Mouse (Mus musculus): Measurements from ENCODE around the gene Hdac10. TPM values are rescaled to one million over a fixed set of nuclear protein-coding genes. Genes with fewer than 3 reads are reported as not detected.
A peak's percentile ranks its signal among the peaks of the same experiment; 100 is the strongest.

The Hdac10 gene
- polyA plus RNA-seq, 1 experiment from 2014 or later = 22.7 TPM

GRCm38 (mm10) chr15:89172276-89172935, 43.9 kb upstream of the Hdac10 start:
- H3K4me2 ChIP-seq = peak overlapping the region; percentile 85
- peak overlapping the region; percentile 55 for H3K9ac ChIP-seq (ENCODE audit: low read depth, low read length)
- H3K4me1 ChIP-seq (replicated peaks; ENCODE audit: control insufficient read depth, insufficient read depth, low read length) = peaks cover 64% of the 10 kb centered on the region
- peak overlapping the region; percentile 62 for H3K4me3 ChIP-seq (ENCODE audit: low read depth, low read length)
- H3K9me3 ChIP-seq (ENCODE audit: control insufficient read depth, low read length) = no peaks in the 10 kb centered on the region
- 46% methylated on average over 17 of the region's 17 CpGs for WGBS
- H3K27me3 ChIP-seq (replicated peaks; ENCODE audit: control insufficient read depth, insufficient read depth, low read length) = peaks cover 25% of the 10 kb centered on the region
- no peak for DNase-seq (ENCODE audit: low spot score)
- ATAC-seq (replicated peaks; ENCODE audit: low FRiP score) = no peak
- H3K27ac ChIP-seq (ENCODE audit: low read depth, low read length) = peak overlapping the region; percentile 9; the same call in 1 of the 2 replicates
- peaks cover 3% of the 10 kb centered on the region; the same call in 1 of the 2 replicates for H3K36me3 ChIP-seq (ENCODE audit: control insufficient read depth, insufficient read depth, low read length)

GRCm38 (mm10) chr15:89171526-89172051, 43.1 kb upstream of the Hdac10 start:
- Histone ChIP-seq H3K4me2 (peak overlapping the region; percentile 20; the same call in 1 of the 2 replicates), H3K27me3 (replicated peaks; ENCODE audit: control insufficient read depth, insufficient read depth, low read length) (peaks cover 25% of the 10 kb centered on the region)

DNA sequence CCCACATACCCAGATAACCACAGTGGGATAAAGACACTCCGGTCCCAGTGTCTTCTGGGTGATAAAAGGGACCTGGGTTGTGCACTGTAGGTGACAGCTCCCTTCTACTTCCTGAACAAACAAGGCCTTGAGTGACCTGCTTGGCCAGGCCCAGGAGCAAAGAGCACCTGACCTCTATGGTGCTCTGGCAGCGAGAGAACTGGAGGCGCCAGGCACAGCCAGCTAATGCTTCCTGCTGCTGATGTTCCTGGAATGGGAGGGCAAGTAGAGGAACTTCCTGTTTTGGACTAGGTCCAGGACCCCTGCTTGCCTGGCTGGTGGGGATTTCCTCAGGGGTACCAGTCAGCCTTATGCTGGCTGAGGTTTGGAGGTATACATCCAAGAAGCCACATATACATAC, 41.6 kb upstream of the Hdac10 start:
- Histone ChIP-seq H3K4me3 (ENCODE audit: low read depth, low read length) (no peak overlapping the region), H3K9me3 (ENCODE audit: control insufficient read depth, low read length) (no peaks in the 10 kb centered on the region), H3K4me1 (replicated peaks; ENCODE audit: control insufficient read depth, insufficient read depth, low read length) (peaks cover 51% of the 10 kb centered on the region), H3K36me3 (ENCODE audit: control insufficient read depth, insufficient read depth, low read length) (peaks cover 11% of the 10 kb centered on the region), H3K4me2 (peak overlapping the region; percentile 15), H3K27ac (ENCODE audit: low read depth, low read length) (peak overlapping the region; percentile 69), H3K27me3 (replicated peaks; ENCODE audit: control insufficient read depth, insufficient read depth, low read length) (peaks cover 23% of the 10 kb centered on the region), H3K9ac (ENCODE audit: low read depth, low read length) (no peak overlapping the region)
- ATAC-seq (replicated peaks; ENCODE audit: low FRiP score) (no peak), DNase-seq (ENCODE audit: low spot score) (no peak)
- WGBS = 47% methylated on average over 3 of the region's 3 CpGs

More at GRCm38 (mm10) chr15:89171526-89172051, 43.1 kb upstream of the Hdac10 start:
- Histone ChIP-seq H3K4me3 (ENCODE audit: low read depth, low read length) (no peak overlapping the region), H3K27ac (ENCODE audit: low read depth, low read length) (no peak overlapping the region), H3K36me3 (ENCODE audit: control insufficient read depth, insufficient read depth, low read length) (peaks cover 7% of the 10 kb centered on the region), H3K4me1 (replicated peaks; ENCODE audit: control insufficient read depth, insufficient read depth, low read length) (peaks cover 56% of the 10 kb centered on the region), H3K9me3 (ENCODE audit: control insufficient read depth, low read length) (no peaks in the 10 kb centered on the region), H3K9ac (ENCODE audit: low read depth, low read length) (no peak overlapping the region)
- DNase-seq (ENCODE audit: low spot score) (no peak), ATAC-seq (replicated peaks; ENCODE audit: low FRiP score) (no peak)
- WGBS = 75% methylated on average over 5 of the region's 5 CpGs

GRCm38 (mm10) chr15:89169431-89169830, 40.9 kb upstream of the Hdac10 start:
- WGBS = 32% methylated on average over 10 of the region's 10 CpGs
- no peaks in the 10 kb centered on the region for H3K9me3 ChIP-seq (ENCODE audit: control insufficient read depth, low read length)
- no peak overlapping the region for H3K4me3 ChIP-seq (ENCODE audit: low read depth, low read length)
- DNase-seq (ENCODE audit: low spot score) (no peak), ATAC-seq (replicated peaks; ENCODE audit: low FRiP score) (peak; percentile 22; the same call in 1 of the 2 replicates)
- H3K27me3 ChIP-seq (replicated peaks; ENCODE audit: control insufficient read depth, insufficient read depth, low read length) = peaks cover 18% of the 10 kb centered on the region
- no peak overlapping the region for H3K9ac ChIP-seq (ENCODE audit: low read depth, low read length)
- peaks cover 16% of the 10 kb centered on the region for H3K36me3 ChIP-seq (ENCODE audit: control insufficient read depth, insufficient read depth, low read length)
- H3K27ac ChIP-seq (ENCODE audit: low read depth, low read length) = peak overlapping the region; percentile 69
- H3K4me1 ChIP-seq (replicated peaks; ENCODE audit: control insufficient read depth, insufficient read depth, low read length) = peaks cover 47% of the 10 kb centered on the region
- H3K4me2 ChIP-seq = peak overlapping the region; percentile 36

- 62% methylated on average over 10 of the region's 10 CpGs for WGBS
- no peak overlapping the region for H3K4me3 ChIP-seq (ENCODE audit: low read depth, low read length)
- DNase-seq (ENCODE audit: low spot score) (no peak), ATAC-seq (replicated peaks; ENCODE audit: low FRiP score) (no peak)
- H3K9me3 ChIP-seq (ENCODE audit: control insufficient read depth, low read length) = no peaks in the 10 kb centered on the region
- no peak overlapping the region for H3K27ac ChIP-seq (ENCODE audit: low read depth, low read length)
- H3K4me1 ChIP-seq (replicated peaks; ENCODE audit: control insufficient read depth, insufficient read depth, low read length) = peaks cover 43% of the 10 kb centered on the region
- H3K27me3 ChIP-seq (replicated peaks; ENCODE audit: control insufficient read depth, insufficient read depth, low read length) = peaks cover 13% of the 10 kb centered on the region
- H3K4me2 ChIP-seq = peak overlapping the region; percentile 36
- H3K9ac ChIP-seq (ENCODE audit: low read depth, low read length) = no peak overlapping the region
- H3K36me3 ChIP-seq (ENCODE audit: control insufficient read depth, insufficient read depth, low read length) = peaks cover 21% of the 10 kb centered on the region
Measured at GRCm38 (mm10) chr15:89168922-89169321, 40.4 kb upstream of the Hdac10 start.

DNA sequence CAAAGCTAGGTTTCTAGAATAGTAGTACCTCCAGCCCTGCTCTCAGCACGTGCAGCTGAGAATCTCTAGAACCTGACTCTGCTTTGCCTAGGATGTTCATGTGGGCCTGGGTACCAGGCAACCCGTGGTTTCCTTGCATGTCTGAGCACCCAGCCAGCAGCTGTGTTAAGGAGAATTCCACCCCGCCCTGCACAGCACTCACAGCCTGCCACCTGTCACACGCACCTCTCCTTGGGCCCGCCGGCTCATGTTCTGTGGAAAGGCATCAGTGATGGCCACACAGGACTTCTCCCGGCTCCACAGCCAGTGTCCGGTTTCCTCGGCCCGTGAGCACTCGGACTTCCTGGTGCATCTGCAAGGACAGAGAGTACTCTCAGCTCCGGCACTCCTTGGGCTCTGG, 37.0 kb upstream of the Hdac10 start:
- no peak for ATAC-seq (replicated peaks; ENCODE audit: low FRiP score)
- 89% methylated on average over 12 of the region's 12 CpGs for WGBS
- Histone ChIP-seq H3K27ac (ENCODE audit: low read depth, low read length) (no peak overlapping the region), H3K36me3 (ENCODE audit: control insufficient read depth, insufficient read depth, low read length) (peaks cover 31% of the 10 kb centered on the region), H3K27me3 (replicated peaks; ENCODE audit: control insufficient read depth, insufficient read depth, low read length) (no peaks in the 10 kb centered on the region), H3K9ac (ENCODE audit: low read depth, low read length) (no peak overlapping the region), H3K9me3 (ENCODE audit: control insufficient read depth, low read length) (no peaks in the 10 kb centered on the region), H3K4me3 (ENCODE audit: low read depth, low read length) (no peak overlapping the region), H3K4me1 (replicated peaks; ENCODE audit: control insufficient read depth, insufficient read depth, low read length) (peaks cover 18% of the 10 kb centered on the region), H3K4me2 (no peak overlapping the region)
- no peak for DNase-seq (ENCODE audit: low spot score)

DNA sequence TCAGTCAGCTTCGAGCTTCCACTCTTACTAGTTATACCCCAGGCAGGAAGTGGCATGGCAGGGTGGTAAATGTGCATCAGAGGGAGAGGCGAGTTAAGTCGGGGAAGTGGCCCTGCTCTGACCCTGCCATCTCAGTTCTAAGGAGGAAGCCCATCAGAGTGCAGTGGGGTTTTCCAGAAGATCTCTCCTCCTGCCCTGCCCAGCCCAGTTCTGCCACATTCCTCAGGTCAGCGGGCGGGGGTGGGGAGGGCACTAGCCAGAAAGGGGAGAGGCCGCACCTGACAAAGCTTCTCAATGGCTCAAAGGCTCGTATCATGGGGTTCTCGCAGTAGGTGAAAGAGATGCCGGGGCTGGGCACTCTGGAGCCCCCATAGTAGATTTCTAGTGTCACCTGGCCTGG, 32.9 kb upstream of the Hdac10 start:
- Histone ChIP-seq H3K9me3 (ENCODE audit: control insufficient read depth, low read length) (no peaks in the 10 kb centered on the region), H3K4me2 (no peak overlapping the region; the same call in 1 of the 2 replicates), H3K9ac (ENCODE audit: low read depth, low read length) (no peak overlapping the region), H3K4me3 (ENCODE audit: low read depth, low read length) (no peak overlapping the region), H3K4me1 (replicated peaks; ENCODE audit: control insufficient read depth, insufficient read depth, low read length) (no peaks in the 10 kb centered on the region), H3K27ac (ENCODE audit: low read depth, low read length) (no peak overlapping the region), H3K36me3 (ENCODE audit: control insufficient read depth, insufficient read depth, low read length) (peaks cover 50% of the 10 kb centered on the region), H3K27me3 (replicated peaks; ENCODE audit: control insufficient read depth, insufficient read depth, low read length) (no peaks in the 10 kb centered on the region)
- ATAC-seq (replicated peaks; ENCODE audit: low FRiP score) (no peak), DNase-seq (ENCODE audit: low spot score) (no peak)
- WGBS = 72% methylated on average over 9 of the region's 9 CpGs

DNA sequence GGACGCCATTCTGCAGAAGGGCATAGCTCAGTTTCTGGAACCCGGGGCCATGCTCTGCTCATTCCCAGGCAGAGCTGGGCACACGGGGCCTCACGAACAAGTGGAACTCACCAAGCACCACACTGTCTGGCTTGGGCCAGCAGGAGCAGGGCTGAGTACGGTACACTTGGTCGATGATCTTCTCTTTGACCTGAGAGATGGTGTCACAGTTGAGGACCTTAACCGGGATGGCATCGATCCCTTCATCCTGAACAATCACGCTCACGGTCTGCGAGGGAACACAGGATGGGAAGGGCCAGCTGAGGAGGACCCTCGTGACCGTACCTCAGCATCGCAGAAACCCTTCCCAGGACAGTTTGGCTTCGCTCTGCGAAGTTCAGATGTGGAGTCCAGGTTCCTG, 30.0 kb upstream of the Hdac10 start:
- 93% methylated on average over 16 of the region's 16 CpGs for WGBS

DNA sequence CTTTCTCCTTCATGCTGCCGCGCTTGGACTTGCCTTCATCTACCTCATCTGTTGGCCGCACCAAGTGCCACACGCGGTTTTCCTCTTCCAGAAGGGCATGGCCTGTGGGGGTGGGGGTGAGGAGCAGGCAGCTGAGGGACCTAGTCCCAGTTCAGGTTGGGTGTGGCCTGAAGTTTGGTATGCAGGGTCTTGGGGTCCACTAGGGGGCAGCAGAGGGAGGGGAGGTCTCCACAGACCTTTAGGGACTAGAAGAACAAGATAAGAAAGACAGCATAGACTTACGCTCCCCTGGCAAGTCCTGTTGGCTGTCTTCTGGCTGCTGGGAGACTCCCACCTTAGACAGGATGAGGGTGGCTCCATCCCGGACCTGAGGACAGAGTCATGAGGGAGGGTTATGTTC, 29.5 kb upstream of the Hdac10 start:
- no peaks in the 10 kb centered on the region for H3K4me1 ChIP-seq (replicated peaks; ENCODE audit: control insufficient read depth, insufficient read depth, low read length)
- no peak overlapping the region for H3K4me3 ChIP-seq (ENCODE audit: low read depth, low read length)
- no peak overlapping the region for H3K4me2 ChIP-seq
- H3K9ac ChIP-seq (ENCODE audit: low read depth, low read length) = no peak overlapping the region
- H3K36me3 ChIP-seq (ENCODE audit: control insufficient read depth, insufficient read depth, low read length) = peaks cover 38% of the 10 kb centered on the region
- DNase-seq (ENCODE audit: low spot score) = no peak
- WGBS = 61% methylated on average over 7 of the region's 7 CpGs
- no peak overlapping the region for H3K27ac ChIP-seq (ENCODE audit: low read depth, low read length)
- H3K27me3 ChIP-seq (replicated peaks; ENCODE audit: control insufficient read depth, insufficient read depth, low read length) = no peaks in the 10 kb centered on the region
- no peaks in the 10 kb centered on the region for H3K9me3 ChIP-seq (ENCODE audit: control insufficient read depth, low read length)
- ATAC-seq (replicated peaks; ENCODE audit: low FRiP score) = peak; percentile 51

More for the DNA sequence above, 30.0 kb upstream of the Hdac10 start:
- H3K4me3 ChIP-seq (ENCODE audit: low read depth, low read length) = no peak overlapping the region
- H3K27ac ChIP-seq (ENCODE audit: low read depth, low read length) = no peak overlapping the region
- H3K4me1 ChIP-seq (replicated peaks; ENCODE audit: control insufficient read depth, insufficient read depth, low read length) = no peaks in the 10 kb centered on the region
- no peak overlapping the region for H3K9ac ChIP-seq (ENCODE audit: low read depth, low read length)
- DNase-seq (ENCODE audit: low spot score) (no peak), ATAC-seq (replicated peaks; ENCODE audit: low FRiP score) (no peak)
- no peak overlapping the region for H3K4me2 ChIP-seq
- no peaks in the 10 kb centered on the region for H3K9me3 ChIP-seq (ENCODE audit: control insufficient read depth, low read length)
- H3K36me3 ChIP-seq (ENCODE audit: control insufficient read depth, insufficient read depth, low read length) = peaks cover 38% of the 10 kb centered on the region
- no peaks in the 10 kb centered on the region for H3K27me3 ChIP-seq (replicated peaks; ENCODE audit: control insufficient read depth, insufficient read depth, low read length)
